Mouse (Mus musculus): ENCODE measurements around the gene Gtf2ird1.

Gtf2ird1 gene

GRCm38 (mm10) chr5:134445208-134445831 lies 11.2 kb downstream of the Gtf2ird1 start:
- peak; percentile 95 for DNase-seq (ENCODE audit: low read depth, low spot score)

- DNase-seq (ENCODE audit: low read depth, low spot score) = no peak
These were observed 12.0 kb downstream of the Gtf2ird1 start for GRCm38 (mm10) chr5:134444473-134444872.

GRCm38 (mm10) chr5:134442066-134442465 lies 14.4 kb downstream of the Gtf2ird1 start:
- DNase-seq (ENCODE audit: low read depth, low spot score) = peak; percentile 77

GRCm38 (mm10) chr5:134441105-134441504 lies 15.4 kb downstream of the Gtf2ird1 start:
- DNase-seq (ENCODE audit: low read depth, low spot score) = peak; percentile 90

- DNase-seq (ENCODE audit: low read depth, low spot score) = peak; percentile 87
These were observed 16.4 kb downstream of the Gtf2ird1 start for GRCm38 (mm10) chr5:134440098-134440497.

GRCm38 (mm10) chr5:134439481-134439880 lies 17.0 kb downstream of the Gtf2ird1 start:
- DNase-seq (ENCODE audit: low read depth, low spot score) = peak; percentile 90

GRCm38 (mm10) chr5:134438676-134439425 lies 17.7 kb downstream of the Gtf2ird1 start:
- peak; percentile 95 for DNase-seq (ENCODE audit: low read depth, low spot score)

GRCm38 (mm10) chr5:134437459-134437827 lies 19.1 kb downstream of the Gtf2ird1 start:
- no peak for DNase-seq (ENCODE audit: low read depth, low spot score)

GRCm38 (mm10) chr5:134436782-134437458 lies 19.6 kb downstream of the Gtf2ird1 start:
- peak; percentile 92 for DNase-seq (ENCODE audit: low read depth, low spot score)

- peak; percentile 44 for DNase-seq (ENCODE audit: low read depth, low spot score)
These were observed 20.6 kb downstream of the Gtf2ird1 start for GRCm38 (mm10) chr5:134435836-134436331.

GRCm38 (mm10) chr5:134433137-134433536 lies 23.4 kb downstream of the Gtf2ird1 start:
- DNase-seq (ENCODE audit: low read depth, low spot score) = no peak

- no peak for DNase-seq (ENCODE audit: low read depth, low spot score)
These were observed 26.4 kb downstream of the Gtf2ird1 start for GRCm38 (mm10) chr5:134430087-134430486.

GRCm38 (mm10) chr5:134427664-134428063 lies 28.9 kb downstream of the Gtf2ird1 start:
- no peak for DNase-seq (ENCODE audit: low read depth, low spot score)

GRCm38 (mm10) chr5:134425601-134426000 lies 30.9 kb downstream of the Gtf2ird1 start:
- DNase-seq (ENCODE audit: low read depth, low spot score) = no peak

- no peak for DNase-seq (ENCODE audit: low read depth, low spot score)
These were observed 32.6 kb downstream of the Gtf2ird1 start for GRCm38 (mm10) chr5:134423930-134424329.

GRCm38 (mm10) chr5:134423372-134423771 lies 33.1 kb downstream of the Gtf2ird1 start:
- peak; percentile 61 for DNase-seq (ENCODE audit: low read depth, low spot score)

GRCm38 (mm10) chr5:134422265-134422925 lies 34.1 kb downstream of the Gtf2ird1 start:
- DNase-seq (ENCODE audit: low read depth, low spot score) = peak; percentile 97

GRCm38 (mm10) chr5:134421061-134421460 lies 35.5 kb downstream of the Gtf2ird1 start:
- no peak for DNase-seq (ENCODE audit: low read depth, low spot score)

- DNase-seq (ENCODE audit: low read depth, low spot score) = peak; percentile 87
These were observed 36.8 kb downstream of the Gtf2ird1 start for GRCm38 (mm10) chr5:134419700-134420099.

- DNase-seq (ENCODE audit: low read depth, low spot score) = no peak
These were observed 38.0 kb downstream of the Gtf2ird1 start for GRCm38 (mm10) chr5:134418315-134419074.

GRCm38 (mm10) chr5:134412341-134412740 lies 44.2 kb downstream of the Gtf2ird1 start:
- peak; percentile 70 for DNase-seq (ENCODE audit: low read depth, low spot score)

All from R1 (cell line).